Mouse (Mus musculus): ENCODE data around the gene Ulk4. TPM values are rescaled to one million over a fixed set of nuclear protein-coding genes. Genes with fewer than 3 reads are reported as not detected.
"Not testable (repeated sequence)": the region's sequence is repeated elsewhere in the genome, so short reads cannot be mapped to it uniquely, and the experiment has no call there.

Gene Ulk4
- total RNA-seq, 2 experiments from 2014 or later = 0.25 to 2.8 TPM

- ATAC-seq (replicated peaks; ENCODE audit: poor library complexity) = no peak
Measured at GRCm38 (mm10) chr9:121071461-121072126, 205.4 kb downstream of the Ulk4 start.

- ATAC-seq (replicated peaks; ENCODE audit: poor library complexity) = no peak
Measured at GRCm38 (mm10) chr9:121071050-121071449, 205.9 kb downstream of the Ulk4 start.

GRCm38 (mm10) chr9:121068115-121068514 lies 208.9 kb downstream of the Ulk4 start:
- no peak for ATAC-seq (replicated peaks; ENCODE audit: poor library complexity)

GRCm38 (mm10) chr9:121067043-121067442 lies 210.0 kb downstream of the Ulk4 start:
- ATAC-seq (replicated peaks; ENCODE audit: poor library complexity) = no peak

DNA sequence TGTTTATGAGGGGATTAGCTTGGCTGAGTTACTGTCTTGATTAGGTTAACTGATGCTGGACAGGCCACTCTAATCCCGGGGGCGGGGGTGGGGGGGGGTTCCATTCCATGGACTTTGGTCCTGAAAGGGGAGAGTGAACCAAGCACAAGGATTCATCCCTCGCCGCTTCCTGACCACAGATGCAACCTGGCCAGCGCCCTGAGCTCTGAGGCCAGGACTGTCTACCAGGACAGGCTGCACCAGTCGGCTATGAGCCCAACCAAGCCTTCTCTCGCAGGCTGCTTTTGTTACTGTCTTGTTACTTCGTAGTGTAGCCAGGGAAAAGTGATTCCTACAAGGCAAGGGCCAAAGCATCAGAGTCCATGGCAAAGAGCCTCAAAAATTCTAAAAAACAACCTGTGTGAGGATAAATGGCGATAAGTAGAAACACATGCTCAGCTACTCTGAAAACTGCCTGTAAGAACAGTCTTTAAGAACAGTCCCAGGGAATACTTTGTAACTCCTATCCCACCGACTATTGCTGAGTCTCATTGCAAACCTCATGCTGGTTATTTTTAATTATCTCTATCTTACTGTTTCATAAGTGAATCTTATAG lies 211.5 kb downstream of the Ulk4 start:
- no peak for ATAC-seq (replicated peaks; ENCODE audit: poor library complexity)

- no peak for ATAC-seq (replicated peaks; ENCODE audit: poor library complexity)
Measured at GRCm38 (mm10) chr9:121064606-121065355, 212.2 kb downstream of the Ulk4 start.

GRCm38 (mm10) chr9:121062671-121063070 lies 214.3 kb downstream of the Ulk4 start:
- ATAC-seq (replicated peaks; ENCODE audit: poor library complexity) = no peak

DNA sequence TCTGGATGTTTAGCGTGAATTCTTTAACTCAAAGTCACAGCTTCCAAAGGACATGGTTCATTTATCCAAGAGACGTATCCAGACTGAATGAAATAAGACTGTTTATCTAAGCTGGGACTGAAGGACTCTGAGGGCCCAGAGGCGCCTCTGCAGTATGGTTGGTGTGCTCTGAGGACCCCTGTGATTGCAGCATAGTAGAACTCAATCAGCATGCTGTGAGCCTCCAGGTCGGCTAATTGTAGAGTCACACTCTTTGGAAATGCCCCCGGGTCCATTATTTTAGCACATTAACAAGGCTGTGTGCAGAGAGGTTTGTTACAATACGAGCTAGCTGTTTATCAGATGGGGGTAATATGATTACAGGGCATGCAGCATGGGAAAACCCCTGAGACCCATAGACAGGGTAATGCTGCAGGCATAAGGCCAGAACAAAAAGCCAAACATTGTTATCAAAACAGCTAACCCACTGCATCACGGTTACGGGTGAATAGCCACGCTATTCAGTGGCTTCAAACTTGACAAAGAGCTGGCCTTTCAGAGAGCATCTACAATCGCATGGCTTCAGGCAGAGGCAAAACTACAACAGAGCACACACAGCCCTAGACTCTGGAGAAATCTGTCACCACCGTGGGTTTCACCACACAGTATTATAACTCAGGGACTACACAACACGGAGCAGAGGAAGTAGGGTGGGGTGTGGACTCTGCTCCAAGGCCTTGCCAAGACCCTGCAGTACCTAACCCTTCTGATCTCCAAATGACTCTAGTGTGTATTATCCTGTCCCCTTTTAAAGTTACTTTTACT lies 215.0 kb downstream of the Ulk4 start:
- no peak for ATAC-seq (replicated peaks; ENCODE audit: poor library complexity)

DNA sequence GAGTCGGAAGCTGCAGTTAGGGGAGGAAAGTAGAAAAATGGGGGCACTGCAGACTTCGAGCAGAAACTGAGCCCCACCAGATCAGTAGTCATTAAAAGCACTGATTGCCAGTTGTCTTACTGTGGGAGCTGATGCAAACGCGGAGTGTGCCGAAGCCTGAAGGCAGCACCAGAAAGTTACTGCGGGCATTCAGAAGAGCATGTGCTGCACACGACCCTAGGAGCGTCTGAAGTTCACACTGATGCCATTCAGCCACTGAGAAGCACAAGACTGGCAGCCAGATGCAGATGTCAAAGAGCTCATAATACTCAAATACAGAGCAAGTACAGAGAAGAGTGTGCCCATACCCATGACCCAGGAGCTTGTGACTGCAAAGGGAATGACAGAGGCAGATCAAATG lies 216.7 kb downstream of the Ulk4 start:
- no peak for ATAC-seq (replicated peaks; ENCODE audit: poor library complexity)

DNA sequence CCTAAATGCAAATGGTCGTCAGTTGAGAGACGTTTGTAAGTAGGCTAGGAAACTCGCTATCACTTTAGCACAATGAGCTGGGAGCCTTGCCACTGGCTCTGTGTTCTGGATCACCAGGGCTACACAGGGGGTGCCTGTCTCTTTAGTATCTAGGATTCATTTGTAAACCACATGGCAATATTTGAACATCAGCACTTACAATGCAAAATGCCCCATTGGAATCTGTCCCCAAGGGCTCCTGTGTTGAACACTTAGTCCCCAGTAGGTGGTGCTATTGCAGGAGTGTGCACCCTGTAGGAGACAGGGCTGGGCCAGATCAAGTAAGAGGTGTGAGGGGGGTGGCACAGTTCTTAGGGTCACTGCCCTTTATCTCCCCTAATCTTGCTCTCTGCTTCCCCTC lies 217.7 kb downstream of the Ulk4 start:
- peak; percentile 69 for ATAC-seq (replicated peaks; ENCODE audit: poor library complexity)

GRCm38 (mm10) chr9:121058538-121058937 lies 218.5 kb downstream of the Ulk4 start:
- ATAC-seq (replicated peaks; ENCODE audit: poor library complexity) = no peak

- ATAC-seq (replicated peaks; ENCODE audit: poor library complexity) = no peak
Measured at GRCm38 (mm10) chr9:121058116-121058515, 218.9 kb downstream of the Ulk4 start.

GRCm38 (mm10) chr9:121057401-121057800 lies 219.6 kb downstream of the Ulk4 start:
- no peak for ATAC-seq (replicated peaks; ENCODE audit: poor library complexity)

- ATAC-seq (replicated peaks; ENCODE audit: poor library complexity) = no peak
Measured at GRCm38 (mm10) chr9:121056526-121056925, 220.5 kb downstream of the Ulk4 start.

DNA sequence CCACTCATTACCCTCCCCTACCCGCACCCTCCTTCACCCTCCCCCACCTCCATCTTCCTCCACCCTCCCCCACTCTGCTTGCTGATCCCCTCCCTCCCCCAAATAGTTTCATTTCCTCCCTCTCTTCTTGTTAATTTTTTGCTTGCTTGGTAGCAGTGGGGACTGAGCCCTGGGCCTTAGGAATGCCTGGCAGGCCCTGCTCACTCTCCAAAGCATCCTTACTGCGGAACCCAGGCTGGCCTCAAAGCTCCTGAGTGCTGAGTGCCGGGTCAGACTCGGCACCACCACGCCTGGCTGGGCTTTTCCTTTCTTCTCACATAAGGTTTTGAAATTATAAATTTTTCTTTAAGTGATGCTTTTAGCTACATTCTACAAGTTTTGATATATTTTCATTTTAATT lies 221.0 kb downstream of the Ulk4 start:
- no peak for ATAC-seq (replicated peaks; ENCODE audit: poor library complexity)

DNA sequence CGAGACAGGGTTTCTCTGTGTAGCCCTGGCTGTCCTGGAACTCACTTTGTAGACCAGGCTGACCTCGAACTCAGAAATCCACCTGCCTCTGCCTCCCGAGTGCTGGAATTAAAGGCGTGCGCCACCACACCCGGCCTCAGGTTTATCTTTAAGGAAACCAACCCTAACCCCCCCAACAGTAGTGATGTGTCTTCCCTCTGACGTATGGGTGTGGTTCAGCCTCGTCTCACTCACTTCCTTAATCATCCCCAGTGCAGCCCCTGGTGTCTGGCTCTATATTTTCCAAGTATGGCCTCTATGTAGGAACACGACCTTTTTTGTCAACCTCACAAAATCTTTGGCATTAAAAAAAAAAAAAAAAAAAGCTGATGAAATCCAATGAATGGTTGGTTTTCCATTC lies 231.3 kb downstream of the Ulk4 start:
- not testable (repeated sequence) for ATAC-seq (replicated peaks; ENCODE audit: poor library complexity)

DNA sequence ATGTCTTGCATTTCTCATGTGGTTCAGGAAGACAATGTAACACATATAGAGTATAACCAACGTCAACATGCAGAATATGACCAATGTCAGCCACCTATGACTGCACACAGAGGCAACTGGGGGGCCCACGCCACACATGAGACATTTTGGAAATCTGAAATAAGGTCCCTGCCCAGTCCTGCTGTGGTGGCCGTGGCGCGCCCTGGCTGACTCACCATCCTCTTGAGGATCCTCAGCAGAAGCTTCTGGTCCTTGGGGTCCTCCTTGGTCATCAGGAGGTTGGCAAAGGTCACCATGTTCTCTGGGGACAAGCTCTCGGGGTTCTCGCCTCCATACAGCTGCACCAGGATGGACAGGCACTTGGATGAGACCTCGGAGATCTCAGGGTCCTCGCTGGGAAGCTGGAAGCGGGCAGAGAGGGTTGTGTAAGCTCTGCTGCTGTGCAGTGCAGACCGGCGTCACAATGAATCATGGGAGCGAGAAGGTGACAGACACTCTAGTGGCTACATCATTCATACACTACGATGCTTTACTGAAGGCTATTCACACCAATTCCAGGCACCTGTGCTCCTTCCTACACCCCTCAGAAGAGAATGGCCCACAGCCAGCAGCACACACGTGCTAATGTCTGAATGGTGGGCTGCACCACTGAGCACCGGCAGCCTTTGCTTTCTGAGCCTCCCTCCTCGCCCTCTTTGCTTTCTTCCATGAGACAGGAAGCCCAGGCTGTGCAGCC lies 232.4 kb downstream of the Ulk4 start:
- no peak for ATAC-seq (replicated peaks; ENCODE audit: poor library complexity)

- no peak for ATAC-seq (replicated peaks; ENCODE audit: poor library complexity)
Measured at GRCm38 (mm10) chr9:121043021-121043420, 234.0 kb downstream of the Ulk4 start.

DNA sequence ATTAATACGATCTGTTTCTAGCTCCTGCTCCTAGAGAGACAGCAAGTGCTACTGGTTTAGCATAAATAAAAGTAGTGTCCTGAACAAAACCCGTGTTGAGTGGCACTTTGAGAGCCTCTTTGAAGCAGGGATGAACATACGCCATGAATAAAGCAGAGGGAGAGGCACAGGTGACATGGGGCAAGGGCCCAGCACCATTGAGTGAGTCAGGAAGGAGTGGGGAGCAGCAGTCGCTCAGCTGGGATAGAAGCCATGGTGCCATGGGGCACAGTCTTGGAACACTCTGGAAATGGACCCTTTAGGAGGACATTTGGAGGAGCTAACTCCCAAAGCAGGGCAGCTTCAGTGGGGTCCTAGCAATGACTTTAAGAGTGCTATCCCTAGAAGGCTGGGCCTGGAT lies 238.6 kb downstream of the Ulk4 start:
- ATAC-seq (replicated peaks; ENCODE audit: poor library complexity) = no peak

DNA sequence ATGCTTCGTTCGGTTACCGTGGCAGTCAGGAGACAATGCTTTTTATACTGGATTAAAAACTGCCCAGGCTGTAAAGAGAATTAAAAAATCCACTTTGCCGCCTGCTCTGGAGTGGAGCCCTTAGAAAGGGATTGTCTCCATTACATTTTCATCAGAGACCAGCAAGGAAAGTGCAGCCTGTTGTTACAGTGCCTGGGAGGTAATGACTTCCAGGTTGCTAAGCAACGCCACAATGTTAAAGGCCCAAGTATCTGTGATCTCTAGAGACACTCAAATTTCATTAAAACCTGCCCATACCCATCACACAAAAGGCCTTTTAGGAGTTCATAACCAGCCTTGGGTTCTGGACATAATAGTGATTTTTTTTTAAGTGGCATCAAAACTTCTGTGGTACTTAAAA lies 239.0 kb downstream of the Ulk4 start:
- ATAC-seq (replicated peaks; ENCODE audit: poor library complexity) = no peak

GRCm38 (mm10) chr9:121035296-121035695 lies 241.7 kb downstream of the Ulk4 start:
- no peak for ATAC-seq (replicated peaks; ENCODE audit: poor library complexity)

Data from megakaryocyte progenitor cell, adult 5-6 weeks (primary cell).